Mouse (Mus musculus) telencephalon, adult 2 months (tissue): ENCODE measurements around the gene G3bp1.

Experiments used
- DNase-seq: peaks from one replicate; pipeline ENCODE4 v3.0.0-alpha.2; 2011; ENCODE audit warnings: low read depth, low spot score

The G3bp1 gene

DNA sequence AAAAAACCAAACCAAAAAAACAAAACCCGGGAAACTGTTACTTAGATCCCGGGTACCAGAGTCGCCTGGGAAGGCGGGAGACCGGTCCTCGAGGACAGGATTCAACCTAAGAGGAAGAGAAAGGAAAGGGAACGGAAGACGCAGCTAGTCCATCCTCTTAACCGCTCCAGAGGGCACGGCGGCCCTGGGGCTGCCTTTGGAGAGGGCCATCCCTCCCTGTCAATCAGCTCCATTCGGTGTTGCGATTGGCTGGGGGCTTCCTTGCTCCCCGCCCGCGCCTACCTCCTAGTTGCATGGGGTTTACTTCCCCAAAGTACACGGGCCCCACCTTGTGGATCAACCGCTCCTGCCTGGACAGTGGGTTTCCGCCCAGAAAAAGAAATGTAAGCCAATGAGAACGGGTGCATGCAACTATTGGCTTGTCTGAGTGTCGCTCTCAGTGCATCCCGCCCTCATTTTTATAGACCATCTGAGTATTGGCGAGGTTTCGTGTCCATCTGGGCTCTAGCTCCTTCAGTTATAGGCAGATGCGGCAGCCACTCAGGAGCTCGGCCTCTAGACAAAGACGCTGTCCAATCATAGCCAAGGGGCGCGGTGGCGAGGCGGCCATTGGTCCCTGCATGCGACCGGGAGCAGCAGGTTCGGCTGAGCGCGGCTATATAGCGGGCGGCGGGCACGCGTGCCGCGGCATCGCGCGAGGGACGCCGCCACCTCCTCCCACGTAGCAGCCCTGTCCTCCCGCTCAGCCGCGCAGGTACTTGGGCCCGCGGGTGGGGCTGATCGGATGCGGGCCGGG, at the start of gene G3bp1:
Gene G3bp1 (plus strand): TSS at position 638 of the 796 bp plus-strand sequence.
- DNase-seq = peak; percentile 100

DNA sequence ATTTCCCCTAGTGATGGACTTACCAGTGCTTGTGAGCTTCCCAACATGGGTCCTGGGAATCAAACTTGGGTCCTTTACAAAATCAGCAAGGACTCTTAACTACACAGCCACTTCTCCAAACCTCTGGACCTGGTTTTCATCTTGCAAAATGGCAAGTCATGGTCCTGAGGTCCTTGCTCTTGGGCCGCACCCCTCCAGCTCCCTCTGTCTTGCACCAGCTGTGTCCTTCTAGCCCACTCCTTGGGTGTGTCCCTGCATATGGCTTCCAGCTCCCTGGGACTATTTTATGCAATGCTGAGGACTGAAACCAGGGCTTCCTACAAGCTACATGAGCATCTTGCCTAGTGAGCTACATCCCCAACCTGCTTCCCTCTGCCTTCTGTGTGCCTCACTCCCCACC, 46.5 kb upstream of the G3bp1 start, which contains the start of gene Sparc:
Gene Sparc (minus strand): TSS at position 206 of the 400 bp plus-strand sequence.
- no peak for DNase-seq

DNA sequence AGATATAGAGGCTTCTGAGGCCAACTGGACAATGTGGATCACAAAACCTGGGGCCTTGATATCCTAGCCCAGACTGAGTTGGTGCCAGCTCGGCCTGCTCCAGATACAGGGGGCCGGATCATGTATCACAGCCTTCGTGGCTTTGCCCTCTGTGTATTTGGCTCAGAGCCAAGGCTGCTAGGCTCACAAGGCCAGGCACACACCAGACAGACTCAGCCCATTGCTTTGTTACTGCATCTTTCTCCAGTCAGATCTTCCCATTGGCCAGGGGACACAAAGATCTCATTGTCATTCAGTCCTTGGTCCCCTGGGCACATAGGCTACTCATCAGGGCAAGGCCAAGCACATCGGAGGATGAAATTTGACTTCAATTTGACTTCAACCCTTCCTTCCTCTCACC, 45.7 kb upstream of the G3bp1 start:
- DNase-seq = peak; percentile 43

DNA sequence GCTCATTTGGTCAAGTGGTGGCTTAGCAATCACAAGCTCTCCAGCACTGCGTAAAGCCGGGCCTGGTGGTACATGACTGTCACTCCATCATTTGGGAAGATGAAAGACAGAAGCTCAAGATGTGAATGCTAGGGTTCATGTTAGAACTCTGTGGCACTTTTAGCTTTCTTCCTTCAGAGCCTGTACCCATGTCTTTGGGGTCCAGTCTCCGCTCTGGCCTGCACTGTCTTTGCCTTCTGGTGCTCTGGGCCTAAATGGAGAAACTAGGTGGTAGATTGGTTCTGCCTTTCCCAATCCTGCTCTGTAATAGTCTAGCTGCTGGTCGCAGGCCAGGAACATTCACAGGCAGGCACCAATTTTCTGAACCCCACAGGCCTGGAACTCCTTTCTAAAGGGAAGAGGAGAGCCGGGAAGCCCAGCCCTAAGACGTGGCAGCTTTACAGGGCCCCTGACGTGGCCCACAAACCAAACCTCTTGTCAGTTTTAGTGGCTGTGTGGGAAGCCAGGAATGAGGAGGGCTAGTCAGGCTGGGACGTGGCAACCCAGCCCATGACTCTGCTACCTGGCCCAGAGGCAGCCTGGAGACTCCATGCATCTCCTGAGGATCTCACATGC, 44.6 kb upstream of the G3bp1 start:
- no peak for DNase-seq

DNA sequence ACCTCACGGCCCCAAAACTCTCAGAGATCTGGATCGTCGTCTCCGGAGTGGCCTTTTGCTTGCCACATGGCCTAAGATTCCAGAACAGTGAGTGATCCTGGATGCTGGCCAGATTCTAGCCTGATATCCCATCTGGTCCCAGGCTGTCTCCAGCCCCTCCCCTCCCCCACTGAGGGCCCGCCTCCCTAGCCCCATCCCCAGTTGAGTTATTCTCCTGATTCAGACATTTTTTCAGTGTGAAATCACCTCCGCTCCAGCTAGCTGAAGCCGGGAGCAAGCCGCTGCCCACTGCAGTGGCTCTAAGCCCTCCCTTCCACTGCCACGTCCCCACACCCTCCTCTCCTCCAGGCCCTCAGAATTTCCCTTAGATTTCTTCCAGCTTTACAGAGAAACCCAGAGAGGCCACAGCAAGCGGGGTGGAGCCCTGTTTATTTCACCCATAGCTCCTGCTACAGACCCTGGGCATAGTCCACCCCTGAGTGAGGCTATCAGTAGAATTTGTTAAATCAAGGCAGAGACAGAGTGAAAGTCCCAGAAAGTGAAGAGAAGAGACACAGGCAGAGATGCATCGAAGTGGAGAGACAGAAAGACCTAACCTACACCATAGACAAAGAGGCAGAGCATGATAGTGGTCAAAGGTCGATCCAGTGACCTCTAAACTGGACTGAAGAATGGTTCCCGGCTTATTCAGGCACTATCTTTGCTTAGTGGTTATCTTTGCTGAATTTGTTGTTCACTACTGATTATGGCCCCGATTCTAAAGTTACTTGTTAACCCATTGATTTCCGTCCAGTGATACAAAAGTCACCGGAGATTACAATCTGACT, 41.1 kb upstream of the G3bp1 start:
- DNase-seq = no peak

DNA sequence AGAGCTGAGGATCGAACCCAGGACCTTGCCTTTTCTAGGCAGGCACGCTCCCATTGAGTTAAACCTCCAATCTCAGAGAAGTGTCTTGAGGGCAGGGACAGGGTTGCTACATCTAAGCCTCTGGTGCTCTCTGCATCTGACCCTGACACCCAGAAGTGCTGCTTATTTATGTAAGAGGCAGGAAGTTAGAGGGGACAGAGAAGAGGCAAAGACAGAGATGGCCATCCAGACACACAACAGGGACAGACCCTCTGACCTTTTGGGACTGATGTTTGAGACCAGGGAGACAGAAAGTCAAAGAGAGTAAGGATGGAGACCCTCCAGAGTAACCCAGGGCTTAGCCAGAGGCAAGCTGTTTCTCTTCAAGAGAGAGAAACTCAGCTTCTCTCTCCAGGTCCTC, 39.5 kb upstream of the G3bp1 start:
- no peak for DNase-seq

DNA sequence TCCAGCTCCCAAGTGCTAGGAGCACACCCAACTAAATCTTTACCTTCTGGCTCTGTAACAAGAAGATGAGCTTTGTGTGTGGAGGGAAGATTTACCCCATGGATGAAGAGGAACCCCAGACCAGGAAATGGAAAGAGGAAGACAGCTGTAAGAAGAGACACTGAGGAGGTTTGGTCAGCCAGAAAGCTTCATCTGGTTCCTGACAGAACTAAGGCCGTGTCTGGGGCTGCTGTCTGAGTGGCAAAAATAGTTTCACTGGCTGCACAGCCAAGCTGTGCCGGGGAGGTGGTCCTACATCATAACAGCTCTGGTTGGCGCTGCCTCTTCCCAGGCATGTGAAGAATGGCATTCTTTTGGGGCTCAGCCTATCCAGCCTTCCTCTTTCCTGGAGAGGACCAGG, 36.5 kb upstream of the G3bp1 start:
- no peak for DNase-seq

DNA sequence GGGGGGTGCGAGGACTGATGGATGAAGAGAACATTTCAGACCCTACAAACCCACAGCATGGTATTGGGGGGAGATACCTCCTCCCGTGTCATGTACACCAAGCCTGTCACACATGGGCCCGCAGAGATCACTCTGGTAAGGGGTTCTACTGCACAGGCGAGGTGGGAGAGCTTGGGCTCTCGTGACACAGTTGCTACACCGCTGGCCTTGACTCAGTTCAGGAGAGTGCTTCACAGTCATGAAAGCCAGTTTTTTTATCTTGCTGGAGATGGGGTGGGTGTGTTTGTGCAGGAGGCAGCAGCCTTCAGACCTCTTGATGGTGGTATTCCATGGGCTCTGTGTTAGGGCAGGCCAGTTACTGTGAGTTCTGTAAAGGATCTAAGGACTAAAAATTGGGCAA, 33.4 kb upstream of the G3bp1 start:
- DNase-seq = no peak

DNA sequence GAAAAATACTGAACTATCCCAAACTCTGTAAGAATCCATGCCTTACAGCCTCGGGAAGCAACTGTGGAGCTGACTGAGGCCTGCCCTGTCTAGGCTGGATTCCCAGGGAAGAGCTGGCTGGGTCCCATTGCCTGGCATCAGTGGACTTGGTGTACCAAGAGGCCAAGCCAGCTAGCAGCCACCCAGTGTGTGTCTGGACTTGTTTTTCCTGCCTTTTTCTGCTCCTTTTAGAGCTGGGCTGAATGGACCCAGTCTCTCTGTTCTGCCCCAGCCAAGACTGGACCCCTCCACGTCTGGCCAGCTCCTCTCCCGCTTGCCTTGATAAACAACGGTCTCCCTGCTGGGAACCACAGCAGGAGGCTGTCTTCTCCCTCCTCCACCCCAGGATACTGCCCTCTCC, 31.5 kb upstream of the G3bp1 start:
- DNase-seq = no peak

DNA sequence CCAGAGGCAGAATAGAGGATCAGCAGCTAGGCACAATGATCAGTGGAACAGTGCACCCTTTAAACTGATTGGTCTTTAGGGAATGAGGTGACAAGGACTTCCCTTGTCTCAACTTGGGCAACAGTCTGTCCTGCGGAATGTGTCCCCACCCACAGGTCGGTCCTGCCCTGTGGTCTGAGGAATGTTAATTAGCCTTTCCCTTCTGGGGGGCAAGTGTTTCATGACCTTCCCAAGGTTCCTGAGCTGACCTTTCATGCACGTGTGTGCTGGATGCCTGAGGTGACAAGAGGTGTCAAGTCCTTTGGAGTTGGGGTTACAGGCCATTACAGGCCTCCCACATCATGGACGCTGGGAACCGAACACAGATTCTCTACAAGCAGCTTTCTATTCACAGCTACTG, 29.8 kb upstream of the G3bp1 start:
- DNase-seq = no peak

DNA sequence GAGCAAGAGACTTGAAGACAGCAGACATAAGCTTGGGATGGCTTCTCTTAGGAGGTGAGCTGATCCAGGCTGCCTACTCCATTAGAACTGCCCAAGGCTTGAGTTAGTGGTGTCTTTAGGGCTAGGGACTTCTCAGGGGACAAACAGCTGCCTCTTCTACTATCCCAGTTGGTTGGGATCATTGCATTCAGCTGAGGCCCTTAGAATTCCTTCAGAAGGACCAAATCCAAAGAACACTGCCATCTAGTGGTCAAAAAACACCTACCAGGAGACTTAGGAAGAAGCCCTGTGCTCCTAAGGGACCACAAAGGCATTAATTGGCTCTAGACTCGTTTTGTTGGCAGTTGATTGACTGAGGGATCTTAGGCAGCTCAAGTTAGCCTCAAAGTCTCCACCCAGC, 24.7 kb upstream of the G3bp1 start:
- DNase-seq = no peak

DNA sequence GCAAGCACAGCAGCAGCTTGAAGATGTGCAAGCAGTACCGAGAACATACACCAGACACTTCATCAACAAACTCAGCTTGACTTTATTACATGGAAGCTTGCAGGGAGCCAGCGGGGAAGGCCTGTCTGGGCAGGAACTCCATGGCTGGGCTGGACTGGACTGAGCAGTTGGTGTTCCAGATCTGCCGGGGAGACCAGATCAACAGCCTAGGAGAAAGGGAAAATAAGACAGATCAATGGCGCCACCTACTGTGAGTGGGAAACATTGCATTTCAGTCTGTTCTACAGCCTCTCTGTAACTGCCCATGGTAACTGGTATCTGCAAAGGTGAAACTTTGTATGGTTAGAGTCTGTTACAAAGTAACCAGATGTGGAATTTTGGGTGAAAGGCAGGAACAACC, 22.9 kb upstream of the G3bp1 start:
- DNase-seq = no peak

DNA sequence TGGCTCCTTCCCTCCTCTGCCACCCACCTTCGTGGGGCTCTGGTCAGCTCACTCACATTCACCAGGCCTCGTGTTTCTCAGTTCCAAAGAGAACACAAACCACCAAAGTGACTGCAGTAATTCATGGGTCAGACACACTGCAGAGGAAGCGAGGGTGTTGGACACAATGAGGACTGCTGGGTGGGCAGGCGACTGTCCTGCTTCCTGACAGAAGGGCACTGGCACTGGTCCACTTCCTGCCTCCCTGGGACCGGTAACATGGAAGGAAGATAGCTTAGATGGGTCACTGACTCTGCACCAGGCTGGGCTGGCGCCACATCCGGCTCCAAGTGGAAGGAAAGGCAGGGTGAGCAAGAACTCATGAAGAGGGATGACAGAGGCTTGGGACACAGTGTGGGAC, 20.0 kb upstream of the G3bp1 start:
- DNase-seq = no peak

DNA sequence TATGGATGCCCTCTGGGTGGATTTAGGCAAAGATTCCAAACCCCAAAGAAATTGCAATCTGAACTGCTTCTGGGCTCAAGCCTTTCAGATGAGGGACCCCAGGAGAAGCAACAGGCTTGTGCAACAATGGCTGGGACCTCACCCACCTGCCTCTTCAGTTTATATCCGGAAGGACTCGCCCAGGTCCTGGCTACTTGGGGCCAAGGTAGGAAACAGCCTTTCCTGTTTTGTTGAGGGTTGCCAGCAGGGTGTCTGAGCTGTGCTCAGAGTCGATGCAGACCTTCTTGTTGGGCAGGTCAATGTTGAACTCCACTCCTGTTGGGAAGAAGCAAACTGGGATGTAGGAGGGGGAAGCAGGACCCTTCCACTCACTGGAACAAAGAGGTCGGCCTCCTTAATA, 19.2 kb upstream of the G3bp1 start:
- DNase-seq = no peak

DNA sequence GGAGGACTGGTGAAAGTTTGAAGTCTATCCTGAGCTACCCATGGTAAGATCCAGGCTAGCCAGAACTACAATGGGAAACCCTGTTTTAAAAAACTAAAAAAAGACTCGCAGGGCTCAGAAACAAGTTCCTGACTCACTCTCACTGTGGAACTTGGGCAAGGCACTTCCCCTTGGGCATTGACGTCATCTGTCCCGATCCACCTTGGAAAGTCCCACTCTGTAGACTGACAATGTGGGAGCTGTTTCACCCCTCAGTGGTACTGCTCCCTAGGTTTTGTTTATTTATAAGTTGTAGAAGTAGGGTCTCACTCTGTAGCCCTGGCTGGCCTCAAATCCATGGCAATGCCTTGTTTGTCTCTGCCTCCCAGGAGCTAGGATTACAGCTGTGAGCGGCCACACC, 15.8 kb upstream of the G3bp1 start:
- no peak for DNase-seq

DNA sequence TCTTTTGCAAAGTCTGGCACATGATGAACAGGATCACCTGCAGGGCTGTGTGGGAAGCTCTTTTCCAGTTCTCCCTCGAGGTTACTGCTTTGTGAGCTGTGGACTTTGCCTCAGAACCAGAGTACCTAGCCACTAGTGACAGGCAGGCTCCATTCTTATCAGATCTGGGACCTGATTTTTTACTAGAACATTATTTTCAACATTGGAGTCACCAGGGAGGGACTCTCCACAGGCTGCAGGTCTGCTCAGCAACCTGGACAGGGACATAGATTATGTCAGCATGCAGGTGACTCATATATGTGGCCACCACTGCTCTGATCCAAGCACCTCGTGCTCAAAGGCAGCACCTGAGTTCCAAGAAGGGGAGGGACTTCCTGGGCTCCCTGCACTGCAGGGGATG, 14.3 kb upstream of the G3bp1 start:
- no peak for DNase-seq

DNA sequence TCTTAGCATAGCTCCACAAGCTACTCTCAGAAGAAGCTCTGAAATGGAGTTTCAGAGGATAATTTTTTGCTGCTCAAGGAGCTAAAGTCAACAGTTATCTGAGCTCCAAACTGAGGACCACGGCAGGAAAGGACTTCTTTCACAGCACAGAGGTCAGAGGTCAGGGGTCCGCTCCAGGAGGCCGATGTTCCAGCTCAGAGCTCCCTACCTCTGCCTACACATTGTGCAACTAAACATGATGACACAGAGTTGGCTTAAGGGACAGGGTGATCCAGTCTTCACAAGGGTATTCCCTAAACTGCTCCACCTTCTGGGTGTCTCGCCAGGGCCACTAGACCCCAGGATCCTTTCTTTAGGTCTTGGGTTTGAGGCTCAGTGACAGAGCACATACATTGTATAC, 11.0 kb upstream of the G3bp1 start:
- DNase-seq = no peak

DNA sequence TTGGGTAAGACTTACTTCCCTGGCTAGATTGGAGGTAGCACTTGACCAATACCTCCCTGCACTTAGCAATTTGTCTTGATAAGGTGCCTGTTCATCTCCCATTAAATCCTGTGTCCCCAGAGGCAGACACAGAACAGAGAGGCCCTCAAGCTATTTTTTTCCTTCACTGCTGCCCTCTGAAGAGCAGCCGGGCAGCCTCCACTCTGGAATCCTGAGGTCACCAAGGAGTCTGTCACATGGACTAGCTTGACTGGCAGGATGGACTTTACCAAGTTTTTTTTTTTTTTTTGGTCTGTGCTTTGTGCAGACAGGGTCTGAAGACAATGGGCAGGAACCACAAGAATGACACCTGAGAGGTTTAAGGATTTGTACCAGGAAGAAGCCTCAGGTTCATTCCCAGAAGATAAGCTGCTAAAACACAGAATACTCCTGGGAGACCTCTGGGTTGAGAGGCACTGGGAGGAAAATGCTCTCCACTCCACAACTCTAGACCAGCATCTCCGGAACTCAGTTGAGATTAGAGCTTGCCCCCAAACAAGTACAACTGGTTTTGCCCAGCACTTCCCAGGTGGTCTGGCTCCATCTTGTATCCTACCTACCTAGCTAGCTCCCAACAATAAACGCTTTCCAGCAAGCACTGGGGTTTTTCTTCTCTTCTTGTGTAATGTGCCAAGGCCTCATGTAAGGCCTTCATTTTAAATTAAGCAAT, 9.5 kb upstream of the G3bp1 start:
- DNase-seq = no peak

DNA sequence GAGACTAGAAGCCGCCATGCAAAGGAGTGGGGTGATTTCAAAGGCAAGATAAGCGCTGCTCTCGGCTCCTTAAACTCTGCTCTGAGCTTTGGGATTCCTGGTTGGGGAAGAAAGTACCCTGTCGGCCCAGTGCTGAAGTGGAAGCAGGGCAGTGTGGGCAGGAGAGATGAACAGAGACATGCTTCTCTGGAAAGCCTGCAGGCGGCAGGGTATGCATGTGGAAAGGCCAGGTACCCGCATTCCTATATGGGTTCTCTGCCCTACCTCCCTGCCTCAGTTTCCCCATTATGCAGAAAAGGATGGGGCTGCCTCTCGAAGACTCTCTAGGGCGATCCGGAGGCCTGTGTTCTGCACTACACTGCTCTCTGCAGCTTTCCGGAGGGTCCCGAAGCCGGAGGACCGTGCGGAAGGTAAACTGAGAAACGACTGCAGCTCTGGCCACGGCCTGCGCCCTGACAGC, 8.9 kb upstream of the G3bp1 start:
- no peak for DNase-seq

DNA sequence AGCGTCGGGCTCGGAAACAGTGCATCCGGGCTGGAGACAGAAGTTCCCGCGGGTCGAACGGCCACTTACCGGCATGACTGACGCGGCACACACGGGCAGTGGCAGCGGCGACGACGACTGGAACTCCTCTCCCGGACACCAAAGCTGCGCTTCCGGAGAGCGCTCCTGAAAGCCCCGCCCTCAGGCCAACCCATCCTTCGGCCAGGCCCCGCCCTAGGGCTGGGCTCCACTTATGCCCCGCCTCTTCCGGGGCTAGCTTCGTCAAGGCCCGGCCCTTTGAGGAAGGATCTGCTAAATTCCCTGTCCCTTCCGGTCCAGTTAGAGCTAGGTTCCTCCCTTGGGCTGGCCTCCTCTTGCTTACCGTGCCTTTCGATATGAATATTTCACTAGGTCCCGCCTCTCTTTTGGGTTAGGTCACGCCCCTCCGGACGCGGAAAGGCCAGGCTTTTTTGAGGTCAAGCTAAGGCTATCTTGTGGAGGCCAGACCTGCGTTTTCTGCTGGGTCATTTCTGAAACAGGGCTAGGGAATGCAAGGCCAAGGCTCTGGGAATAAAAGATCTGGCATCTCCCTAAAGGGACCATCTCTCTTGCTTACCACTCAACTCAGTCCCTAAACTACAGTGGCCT, 8.4 kb upstream of the G3bp1 start, which contains the start of gene Atox1:
Gene Atox1 (minus strand): TSS at position 221 of the 627 bp plus-strand sequence.
- DNase-seq = peak; percentile 96

DNA sequence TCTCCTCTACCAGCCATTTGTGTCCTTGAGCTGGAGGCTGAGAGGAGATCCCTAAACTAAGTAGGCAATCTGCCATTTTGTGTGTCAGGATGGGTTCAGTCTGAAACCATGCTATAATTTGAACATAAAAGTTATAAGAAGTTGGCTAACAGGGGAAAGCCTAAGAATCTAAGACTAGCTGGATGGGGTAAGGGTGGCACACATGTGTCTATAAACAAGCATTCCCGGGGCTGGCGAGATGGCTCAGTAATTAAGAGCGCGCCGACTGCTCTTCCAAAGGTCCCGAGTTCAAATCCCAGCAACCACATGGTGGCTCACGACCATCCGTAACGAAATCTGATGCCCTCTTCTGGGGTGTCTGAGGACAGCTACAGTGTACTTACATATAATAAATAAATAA, 7.3 kb upstream of the G3bp1 start:
- DNase-seq = no peak
